In genomic region chr1:114554453-114554852, GRCm38 (mm10) we compare ENCODE assay signal across 21 mouse cellular contexts.
A peak's percentile ranks its signal among the peaks of the same experiment; 100 is the strongest.
DNase-seq lines count a peak whose midpoint lies in the region; ATAC-seq lines count a peak whose summit lies in the region.
"Had no signal": no experiment of that assay in that cellular context is flagged by ENCODE, and none has a peak within 500 bp of the region (broad histone marks: within the 10 kb centered on the region; RNA-seq: fewer than 3 reads in every experiment).

No protein-coding gene starts in this region.

- H3K4me3 ChIP-seq in forebrain, embryonic 13.5 days: no peak overlapping the region
- H3K4me3 ChIP-seq in forebrain, embryonic 10.5 days: no peak overlapping the region
- no peak overlapping the region for H3K4me3 ChIP-seq in forebrain, embryonic 16.5 days (replicated peaks; ENCODE audit: low read length)
- no peak overlapping the region for H3K4me3 ChIP-seq in forebrain, embryonic 15.5 days
- H3K4me3 ChIP-seq in hindbrain, embryonic 14.5 days (replicated peaks; ENCODE audit: low read length): no peak overlapping the region
- H3K4me3 ChIP-seq in hindbrain, embryonic 10.5 days: no peak overlapping the region
- H3K4me3 ChIP-seq: embryonic facial prominence, embryonic 10.5 days; embryonic facial prominence, embryonic 12.5 days had no signal

- H3K9ac ChIP-seq in forebrain, embryonic 13.5 days: no peak overlapping the region
- no peak overlapping the region for H3K9ac ChIP-seq in forebrain, embryonic 16.5 days (replicated peaks; ENCODE audit: low read depth, low read length)
- H3K9ac ChIP-seq in forebrain, embryonic 15.5 days (replicated peaks): no peak overlapping the region
- H3K9ac ChIP-seq in hindbrain, embryonic 14.5 days: no peak overlapping the region
- H3K9ac ChIP-seq: embryonic facial prominence, embryonic 12.5 days had no signal

- H3K4me2 ChIP-seq in forebrain, embryonic 13.5 days: no peak overlapping the region
- H3K4me2 ChIP-seq in forebrain, embryonic 16.5 days (ENCODE audit: low read length): no peak overlapping the region
- no peak overlapping the region for H3K4me2 ChIP-seq in forebrain, embryonic 15.5 days (replicated peaks)
- no peak overlapping the region for H3K4me2 ChIP-seq in hindbrain, embryonic 14.5 days (replicated peaks)
- H3K4me2 ChIP-seq: embryonic facial prominence, embryonic 12.5 days had no signal

- no peak for DNase-seq in forebrain, embryonic 10.5 days (ENCODE audit: extremely low spot score, low spot score)
- peak; percentile 20 for DNase-seq in hindbrain, embryonic 14.5 days (ENCODE audit: low spot score)
- DNase-seq in hindbrain, embryonic 10.5 days (ENCODE audit: low spot score): no peak
- DNase-seq in spleen, postnatal 36 days (ENCODE audit: low spot score in 2 of 2): no peak
- DNase-seq: adrenal gland, adult 2 months; adrenal gland, postnatal 10 days; adrenal gland, postnatal 25 days; B cell, adult 2 months; cerebellum, adult 11-12 months; cerebellum, adult 2 months; cerebellum, adult 9-10 months; cerebellum, postnatal 10 days; cerebellum, postnatal 25 days had no signal

- no peaks in the 10 kb centered on the region for H3K36me3 ChIP-seq in forebrain, embryonic 13.5 days (ENCODE audit: poor library complexity, severe bottlenecking)
- H3K36me3 ChIP-seq in forebrain, embryonic 10.5 days (replicated peaks): no peaks in the 10 kb centered on the region
- no peaks in the 10 kb centered on the region for H3K36me3 ChIP-seq in forebrain, embryonic 16.5 days (ENCODE audit: control insufficient read depth, insufficient read depth)
- no peaks in the 10 kb centered on the region for H3K36me3 ChIP-seq in forebrain, embryonic 15.5 days
- no peaks in the 10 kb centered on the region for H3K36me3 ChIP-seq in hindbrain, embryonic 14.5 days (replicated peaks; ENCODE audit: control insufficient read depth, insufficient read depth)
- H3K36me3 ChIP-seq in hindbrain, embryonic 10.5 days: no peaks in the 10 kb centered on the region
- H3K36me3 ChIP-seq: embryonic facial prominence, embryonic 10.5 days; embryonic facial prominence, embryonic 12.5 days; G1E had no signal

- H3K4me1 ChIP-seq in forebrain, embryonic 13.5 days: no peaks in the 10 kb centered on the region
- no peaks in the 10 kb centered on the region for H3K4me1 ChIP-seq in forebrain, embryonic 10.5 days
- H3K4me1 ChIP-seq in forebrain, embryonic 16.5 days (replicated peaks; ENCODE audit: control insufficient read depth, insufficient read depth, low read length): no peaks in the 10 kb centered on the region
- H3K4me1 ChIP-seq in forebrain, embryonic 15.5 days: no peaks in the 10 kb centered on the region
- H3K4me1 ChIP-seq in hindbrain, embryonic 14.5 days (replicated peaks; ENCODE audit: control insufficient read depth, insufficient read depth, low read length): no peaks in the 10 kb centered on the region
- no peaks in the 10 kb centered on the region for H3K4me1 ChIP-seq in hindbrain, embryonic 10.5 days (replicated peaks)
- H3K4me1 ChIP-seq: embryonic facial prominence, embryonic 10.5 days; embryonic facial prominence, embryonic 12.5 days had no signal

- WGBS in forebrain, embryonic 13.5 days: 56% methylated on average over 2 of the region's 2 CpGs
- WGBS in forebrain, embryonic 10.5 days: 86% methylated on average over 2 of the region's 2 CpGs
- WGBS in forebrain, embryonic 16.5 days: 43% methylated on average over 2 of the region's 2 CpGs
- 41% methylated on average over 2 of the region's 2 CpGs for WGBS in forebrain, embryonic 15.5 days
- WGBS in hindbrain, embryonic 14.5 days: 73% methylated on average over 2 of the region's 2 CpGs
- 80% methylated on average over 2 of the region's 2 CpGs for WGBS in hindbrain, embryonic 10.5 days

- H3K27me3 ChIP-seq in forebrain, embryonic 13.5 days: no peaks in the 10 kb centered on the region
- H3K27me3 ChIP-seq in forebrain, embryonic 10.5 days (ENCODE audit: poor library complexity, severe bottlenecking): no peaks in the 10 kb centered on the region
- H3K27me3 ChIP-seq in forebrain, embryonic 16.5 days (replicated peaks; ENCODE audit: control insufficient read depth, insufficient read depth, low read length): no peaks in the 10 kb centered on the region
- H3K27me3 ChIP-seq in forebrain, embryonic 15.5 days: no peaks in the 10 kb centered on the region
- no peaks in the 10 kb centered on the region for H3K27me3 ChIP-seq in hindbrain, embryonic 14.5 days (ENCODE audit: control insufficient read depth, insufficient read depth, low read length)
- no peaks in the 10 kb centered on the region for H3K27me3 ChIP-seq in hindbrain, embryonic 10.5 days (ENCODE audit: insufficient read depth, poor library complexity, severe bottlenecking)
- H3K27me3 ChIP-seq: CH12.LX; embryonic facial prominence, embryonic 12.5 days had no signal

- peak; percentile 48; the same call in 1 of the 2 replicates for ATAC-seq in forebrain, embryonic 13.5 days
- ATAC-seq in forebrain, embryonic 16.5 days: peak; percentile 75
- ATAC-seq in forebrain, embryonic 15.5 days (replicated peaks): no peak; the same call in 1 of the 2 replicates
- ATAC-seq in hindbrain, embryonic 14.5 days (ENCODE audit: low FRiP score): no peak
- ATAC-seq: CD4-positive, CD25-positive, alpha-beta regulatory T cell, adult 4 months had no signal

- H3K27ac ChIP-seq in forebrain, embryonic 13.5 days: no peak overlapping the region
- no peak overlapping the region for H3K27ac ChIP-seq in forebrain, embryonic 10.5 days
- H3K27ac ChIP-seq in forebrain, embryonic 16.5 days (ENCODE audit: low read length): no peak overlapping the region
- H3K27ac ChIP-seq in forebrain, embryonic 15.5 days (replicated peaks): no peak overlapping the region
- H3K27ac ChIP-seq in hindbrain, embryonic 14.5 days: no peak overlapping the region
- H3K27ac ChIP-seq in hindbrain, embryonic 10.5 days: no peak overlapping the region
- H3K27ac ChIP-seq: embryonic facial prominence, embryonic 10.5 days; embryonic facial prominence, embryonic 12.5 days had no signal

- H3K9me3 ChIP-seq in forebrain, embryonic 13.5 days (replicated peaks): no peaks in the 10 kb centered on the region
- H3K9me3 ChIP-seq in forebrain, embryonic 10.5 days: no peaks in the 10 kb centered on the region
- H3K9me3 ChIP-seq in forebrain, embryonic 16.5 days (ENCODE audit: control insufficient read depth, low read length): no peaks in the 10 kb centered on the region
- H3K9me3 ChIP-seq in forebrain, embryonic 15.5 days: no peaks in the 10 kb centered on the region
- no peaks in the 10 kb centered on the region for H3K9me3 ChIP-seq in hindbrain, embryonic 14.5 days (ENCODE audit: control insufficient read depth, low read length)
- H3K9me3 ChIP-seq in hindbrain, embryonic 10.5 days: no peaks in the 10 kb centered on the region
- H3K9me3 ChIP-seq: embryonic facial prominence, embryonic 10.5 days; embryonic facial prominence, embryonic 12.5 days; G1E had no signal

Comparison
In these comparisons a context has a peak if more than half of its experiments do, and no peak if none do; other contexts are left out.
1. ATAC-seq: peak in forebrain, embryonic 13.5 days (single experiment) and forebrain, embryonic 16.5 days (single experiment); none in forebrain, embryonic 15.5 days (single experiment) and hindbrain, embryonic 14.5 days (single experiment).